Mouse (Mus musculus): ENCODE results near the gene Ttll1.

DNA sequence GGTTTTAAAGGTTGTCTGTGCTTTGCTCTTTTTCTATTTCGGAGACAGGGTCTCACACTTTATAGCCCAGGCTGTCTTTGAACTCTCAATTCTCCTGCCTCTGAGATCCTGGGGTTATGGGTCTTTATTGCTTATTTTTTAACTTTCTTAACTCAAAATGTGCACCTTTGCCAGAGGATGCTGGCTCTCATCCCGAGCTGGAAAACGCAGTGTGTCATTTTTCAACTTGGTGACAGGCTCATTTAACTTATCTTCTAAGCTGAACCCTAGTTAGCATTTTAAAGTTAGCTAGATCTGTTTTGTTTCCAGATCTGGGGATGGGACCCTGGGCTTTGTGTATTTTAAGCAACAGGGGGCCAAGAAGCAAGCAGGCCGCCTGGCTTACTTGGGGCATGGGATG, 18.2 kb upstream of the Ttll1 start:
- TF ChIP-seq POLR2A (IDR thresholded peaks at IDR 0.05; ENCODE audit: control insufficient read depth, low read depth, low read length) (no peak), CTCF (IDR thresholded peaks at IDR 0.05; ENCODE audit: control insufficient read depth, insufficient read depth, insufficient replicate concordance, low read depth, low read length) (no peak)
